Mouse (Mus musculus): ENCODE data around the gene Cinp. TPM values are rescaled to one million over a fixed set of nuclear protein-coding genes. Genes with fewer than 3 reads are reported as not detected.
A peak's percentile ranks its signal among the peaks of the same experiment; 100 is the strongest.

Gene Cinp
- 10 to 100 TPM; 20.8 to 24.9 TPM for total RNA-seq (2021)
- long read RNA-seq, experiment 1, transcript Cinp-201 (5 exons, 2,029 nt), result major isoform, 17 of 22 reads
- long read RNA-seq, experiment 1, partial matches to known transcripts, result 2 of 22 reads
- long read RNA-seq, experiment 1, other reads (novel, unspliced or antisense), result 3 of 22 reads
- long read RNA-seq, experiment 2, transcript Cinp-201 (5 exons, 2,029 nt), result major isoform, 11 of 13 reads
- long read RNA-seq, experiment 2, partial matches to known transcripts, result 0 of 13 reads
- long read RNA-seq, experiment 2, other reads (novel, unspliced or antisense), result 2 of 13 reads

GRCm38 (mm10) chr12:110889036-110890020, at the start of gene Cinp, which contains the start of gene Tecpr2:
TSS of gene Cinp (minus strand) at chr12:110889145.
TSS of gene Tecpr2 (plus strand) at chr12:110889264.
- peak; percentile 97 for DNase-seq (ENCODE audit: low spot score)

GRCm38 (mm10) chr12:110937496-110937895, 48.6 kb upstream of the Cinp start:
- no peak for DNase-seq (ENCODE audit: low spot score)

- DNase-seq (ENCODE audit: low spot score), result peak; percentile 89
Measured at GRCm38 (mm10) chr12:110935983-110936620, 47.2 kb upstream of the Cinp start.

GRCm38 (mm10) chr12:110932820-110933219, 43.9 kb upstream of the Cinp start:
- no peak for DNase-seq (ENCODE audit: low spot score)

- DNase-seq (ENCODE audit: low spot score), result no peak
Measured at GRCm38 (mm10) chr12:110921572-110921971, 32.6 kb upstream of the Cinp start.

- no peak for DNase-seq (ENCODE audit: low spot score)
Measured at GRCm38 (mm10) chr12:110920254-110920653, 31.3 kb upstream of the Cinp start.

- no peak for DNase-seq (ENCODE audit: low spot score)
Measured at GRCm38 (mm10) chr12:110915761-110916160, 26.8 kb upstream of the Cinp start.

GRCm38 (mm10) chr12:110909962-110910361, 21.0 kb upstream of the Cinp start:
- DNase-seq (ENCODE audit: low spot score), result no peak

GRCm38 (mm10) chr12:110907845-110908244, 18.9 kb upstream of the Cinp start:
- DNase-seq (ENCODE audit: low spot score), result no peak

GRCm38 (mm10) chr12:110903536-110903935, 14.6 kb upstream of the Cinp start:
- no peak for DNase-seq (ENCODE audit: low spot score)

- DNase-seq (ENCODE audit: low spot score), result no peak
Measured at GRCm38 (mm10) chr12:110902106-110902505, 13.2 kb upstream of the Cinp start.

GRCm38 (mm10) chr12:110891887-110892286, 2.9 kb upstream of the Cinp start:
- DNase-seq (ENCODE audit: low spot score), result no peak

- DNase-seq (ENCODE audit: low spot score), result no peak
Measured at GRCm38 (mm10) chr12:110888606-110889005, 339 bp downstream of the Cinp start.

GRCm38 (mm10) chr12:110888106-110888505, 839 bp downstream of the Cinp start:
- DNase-seq (ENCODE audit: low spot score), result no peak

GRCm38 (mm10) chr12:110885251-110885650, 3.7 kb downstream of the Cinp start:
- DNase-seq (ENCODE audit: low spot score), result no peak

- DNase-seq (ENCODE audit: low spot score), result no peak
Measured at GRCm38 (mm10) chr12:110882291-110882690, 6.7 kb downstream of the Cinp start.

- no peak for DNase-seq (ENCODE audit: low spot score)
Measured at GRCm38 (mm10) chr12:110875351-110875750, 13.6 kb downstream of the Cinp start.

- no peak for DNase-seq (ENCODE audit: low spot score)
Measured at GRCm38 (mm10) chr12:110871247-110871646, 17.7 kb downstream of the Cinp start.

GRCm38 (mm10) chr12:110870107-110870506, 18.8 kb downstream of the Cinp start:
- DNase-seq (ENCODE audit: low spot score), result no peak

- peak; percentile 49 for DNase-seq (ENCODE audit: low spot score)
Measured at GRCm38 (mm10) chr12:110865989-110866388, 23.0 kb downstream of the Cinp start.

GRCm38 (mm10) chr12:110865571-110865970, 23.4 kb downstream of the Cinp start:
- DNase-seq (ENCODE audit: low spot score), result no peak

- DNase-seq (ENCODE audit: low spot score), result no peak
Measured at GRCm38 (mm10) chr12:110864008-110864407, 24.9 kb downstream of the Cinp start.
